Mouse (Mus musculus): Measurements from ENCODE around the gene Avl9.
A peak's percentile ranks its signal among the peaks of the same experiment; 100 is the strongest.

The Avl9 gene

DNA sequence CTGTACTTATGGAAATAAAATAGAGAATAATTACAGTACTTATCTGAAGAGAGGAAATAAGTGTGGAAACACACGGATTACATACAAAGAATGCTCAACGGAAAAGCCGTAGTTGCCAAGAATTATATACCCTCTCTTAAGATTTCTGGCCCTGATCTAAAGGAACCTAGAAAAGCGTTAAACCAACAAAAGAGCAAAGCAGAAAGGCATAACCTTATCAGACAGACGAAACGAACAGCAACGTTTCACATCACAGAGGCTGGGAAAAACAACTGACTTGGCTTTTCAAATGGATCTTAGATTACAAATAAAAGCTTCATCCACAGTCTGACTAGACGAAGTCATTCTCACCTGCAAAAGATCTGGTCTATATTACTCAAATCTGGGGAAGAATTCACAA lies 81.5 kb downstream of the Avl9 start:
- DNase-seq: no peak

DNA sequence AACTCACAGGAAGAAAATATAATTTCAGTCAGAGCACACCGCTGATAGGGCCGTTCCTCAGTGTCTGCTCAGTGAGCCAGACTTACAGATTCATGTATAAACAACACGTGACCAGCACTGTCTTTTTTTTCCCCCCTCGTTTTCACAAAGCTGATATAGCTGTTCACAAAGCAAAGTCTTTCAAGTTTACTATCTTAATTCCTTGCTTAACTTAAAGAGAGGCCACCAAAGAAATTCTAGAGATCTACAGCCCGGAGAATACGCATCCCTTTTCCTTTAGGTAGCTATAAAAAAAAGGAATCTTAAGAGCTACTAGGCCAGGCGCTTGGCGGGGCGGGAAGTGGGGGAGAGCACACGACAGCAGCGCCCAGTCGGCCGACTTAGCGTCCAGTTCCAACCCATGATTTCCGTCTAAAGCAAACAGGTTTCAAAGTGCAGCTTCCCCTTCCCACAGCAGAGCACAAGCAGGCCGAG lies 82.0 kb downstream of the Avl9 start:
- peak; percentile 37 for DNase-seq

DNA sequence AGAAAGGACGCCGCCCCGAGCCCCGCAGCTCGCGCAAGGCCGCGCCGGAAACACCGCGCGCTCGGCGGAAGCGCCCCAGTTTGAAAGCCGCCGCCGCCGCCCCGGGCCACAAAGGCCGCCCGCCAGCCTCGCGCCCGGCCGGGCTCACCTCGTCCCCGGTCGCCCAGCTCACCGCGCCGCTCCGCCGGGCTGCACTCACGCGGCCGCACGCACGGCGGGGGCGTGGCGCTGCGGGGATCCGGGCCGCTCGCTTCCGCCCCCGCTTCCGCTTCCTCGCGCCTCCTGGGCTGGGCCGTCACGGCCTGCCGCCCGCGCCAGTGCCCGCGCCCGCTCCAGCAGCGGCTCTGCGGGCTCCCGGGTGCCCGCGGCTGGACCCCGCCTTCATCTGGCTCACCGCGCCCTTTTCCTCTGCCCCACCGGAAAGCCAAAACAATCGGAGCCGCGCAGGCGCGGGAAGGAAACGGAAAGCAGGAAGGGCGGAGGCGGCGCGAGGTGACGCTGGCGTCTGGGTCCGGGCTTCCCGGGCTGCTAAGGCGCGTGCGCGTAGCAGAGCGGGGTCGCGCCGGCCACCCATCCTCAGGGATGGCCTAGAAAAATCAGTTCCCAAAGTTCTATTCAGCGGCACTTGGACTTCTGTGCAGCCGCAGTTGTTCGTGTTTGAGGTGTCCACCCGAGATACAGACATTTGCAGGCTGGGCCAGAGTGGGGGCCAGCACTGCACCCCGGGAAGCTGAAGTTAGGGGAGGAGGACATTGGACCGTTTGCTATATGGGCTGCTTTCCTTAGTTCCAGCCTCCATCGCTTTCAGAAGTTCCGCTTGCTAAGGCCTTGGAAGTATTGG lies 82.8 kb downstream of the Avl9 start, which contains the start of gene Kbtbd2:
Gene Kbtbd2, minus strand, starts transcription at position 503 of the 841 bp plus-strand sequence.
- peak; percentile 95 for DNase-seq

DNA sequence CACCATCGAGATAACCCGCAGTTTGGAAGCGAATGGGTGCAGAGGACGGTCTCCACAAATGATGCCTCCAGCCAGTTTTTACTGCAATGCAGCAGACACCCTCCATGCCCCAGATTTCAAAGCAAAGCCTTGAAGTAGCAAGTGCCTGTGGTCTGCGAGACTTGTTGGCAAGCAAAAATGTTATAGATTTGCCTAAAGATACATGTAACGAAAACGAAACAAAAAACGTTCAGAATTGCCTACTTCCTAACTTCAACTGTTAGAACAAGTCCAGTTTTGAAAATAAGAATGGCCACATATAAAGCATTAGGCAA lies 83.4 kb downstream of the Avl9 start:
- DNase-seq: no peak

DNA sequence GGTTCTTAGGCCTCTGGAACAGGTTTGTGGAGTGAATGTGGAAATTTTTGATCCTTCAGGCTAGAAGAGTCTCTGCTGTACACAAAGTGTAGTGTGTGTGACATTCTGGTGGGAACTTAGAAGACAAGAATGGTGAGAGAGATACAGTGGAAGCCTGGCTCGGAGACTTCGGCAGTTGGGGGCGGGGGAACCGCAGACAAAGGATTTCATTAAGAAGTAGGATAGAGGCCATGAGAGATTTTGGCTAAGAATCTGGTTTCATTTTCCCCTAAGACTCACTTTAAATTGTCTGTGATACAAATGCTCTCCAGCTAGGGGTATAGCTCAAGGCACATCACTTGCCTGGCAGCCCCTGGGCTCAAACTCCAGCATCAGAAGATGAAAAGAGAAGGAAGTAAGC lies 90.3 kb downstream of the Avl9 start:
- DNase-seq: no peak

DNA sequence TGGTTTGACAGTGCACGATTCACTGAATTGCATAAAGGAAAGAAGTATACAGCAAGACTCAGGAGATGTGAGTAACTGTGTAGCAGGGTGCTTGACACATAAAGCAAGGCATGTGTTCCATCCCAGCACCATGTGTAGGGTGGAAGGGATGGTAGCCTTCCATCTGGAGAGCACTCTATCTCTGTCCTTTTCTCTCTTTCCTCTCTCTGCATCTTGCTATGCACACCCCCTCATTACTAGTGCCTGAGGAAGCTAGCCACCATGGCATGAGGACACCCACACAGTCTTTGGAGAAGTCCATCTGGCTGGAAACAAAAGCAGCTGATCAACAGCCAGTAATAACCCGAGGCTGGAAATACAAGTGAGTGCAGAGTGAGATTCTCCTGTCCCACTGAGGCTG lies 91.5 kb downstream of the Avl9 start:
- no peak for DNase-seq

DNA sequence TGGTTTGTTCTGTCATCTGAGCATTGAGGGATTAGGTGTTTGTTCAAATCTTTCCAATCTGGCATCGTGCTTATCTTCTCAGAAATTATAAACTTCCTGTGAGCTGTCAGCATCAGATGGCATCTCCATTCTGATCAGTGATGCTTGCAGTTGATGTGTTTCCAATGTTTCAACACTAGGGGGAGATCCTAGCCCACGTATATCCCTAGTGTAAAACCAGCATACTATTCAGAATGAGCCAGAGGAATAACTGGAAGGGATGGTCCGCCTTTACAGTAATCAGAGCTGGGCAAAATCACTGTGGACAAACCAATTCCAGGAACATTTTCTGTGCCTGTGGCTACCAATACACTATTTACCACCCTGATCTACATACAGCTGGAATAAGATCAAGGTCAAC lies 94.0 kb downstream of the Avl9 start:
- DNase-seq: peak; percentile 22

Measured in kidney, adult 11 months (tissue).